Mouse (Mus musculus) liver, embryonic 11.5 days (tissue): ENCODE measurements at regions not wholly inside any gene's neighbourhood (a gene's known extent, or its start where the extent isn't known, plus 50 kb on each side); places are given as distances from the start of the nearest gene placed in this dataset.

Experiments used
- ATAC-seq: fragments of 200-750 bp; cut with Nextera tagmentation; replicated peaks from 2 replicates; pipeline ENCODE4 v1.8.0; 2017; ENCODE audit warnings: moderate number of reproducible peaks, mild to moderate bottlenecking, moderate TSS enrichment, moderate library complexity; ENCODE audit not compliant: low FRiP score
- DNase-seq: peaks from one replicate; pipeline ENCODE4 v3.0.0-alpha.2; 2017; ENCODE audit warnings: low spot score
- H3K27ac ChIP-seq: fragments of 300-500 bp; sonication (generic); 2 replicates; pipeline ENCODE4 v1.5.1; 2014; ENCODE audit warnings: mild to moderate bottlenecking, low read depth, low read length, control low read depth
- H3K27me3 ChIP-seq: fragments of 300-500 bp; sonication (generic); replicated peaks from 2 replicates; pipeline ENCODE4 v1.6.1; 2014; ENCODE audit warnings: low read length, mixed read lengths; ENCODE audit not compliant: control insufficient read depth, insufficient read depth
- H3K36me3 ChIP-seq: fragments of 300-500 bp; sonication (generic); 2 replicates; pipeline ENCODE4 v1.6.1; 2014; ENCODE audit warnings: mild to moderate bottlenecking, low read length, moderate library complexity, mixed read lengths; ENCODE audit not compliant: control insufficient read depth, insufficient read depth
- H3K4me1 ChIP-seq: fragments of 300-500 bp; sonication (generic); replicated peaks from 2 replicates; pipeline ENCODE4 v1.6.1; 2014; ENCODE audit warnings: low read length, mixed read lengths; ENCODE audit not compliant: control insufficient read depth, insufficient read depth
- H3K4me2 ChIP-seq: fragments of 300-500 bp; sonication (generic); 2 replicates; pipeline ENCODE4 v1.6.1; 2014; ENCODE audit warnings: mild to moderate bottlenecking, control low read depth, moderate library complexity
- H3K4me3 ChIP-seq: fragments of 300-500 bp; sonication (generic); 2 replicates; pipeline ENCODE4 v1.5.1; 2014; ENCODE audit warnings: low read depth, low read length, control low read depth
- H3K9ac ChIP-seq: fragments of 300-500 bp; sonication (generic); 2 replicates; pipeline ENCODE4 v1.6.1; 2014; ENCODE audit warnings: low read depth, low read length, control low read depth
- H3K9me3 ChIP-seq: fragments of 300-500 bp; sonication (generic); 2 replicates; pipeline ENCODE4 v1.6.1; 2016; ENCODE audit warnings: low read length, inconsistent platforms, mixed read lengths; ENCODE audit not compliant: control insufficient read depth
- WGBS: fragments of 180-500 bp; shearing (Covaris S2); extraction: QIAGEN DNeasy Blood & Tissue Kit; methylation state at CpG from one replicate; pipeline ENCODE4 v1.1.7; 2014; 5-methylcytosine and 5-hydroxymethylcytosine counted together

DNA sequence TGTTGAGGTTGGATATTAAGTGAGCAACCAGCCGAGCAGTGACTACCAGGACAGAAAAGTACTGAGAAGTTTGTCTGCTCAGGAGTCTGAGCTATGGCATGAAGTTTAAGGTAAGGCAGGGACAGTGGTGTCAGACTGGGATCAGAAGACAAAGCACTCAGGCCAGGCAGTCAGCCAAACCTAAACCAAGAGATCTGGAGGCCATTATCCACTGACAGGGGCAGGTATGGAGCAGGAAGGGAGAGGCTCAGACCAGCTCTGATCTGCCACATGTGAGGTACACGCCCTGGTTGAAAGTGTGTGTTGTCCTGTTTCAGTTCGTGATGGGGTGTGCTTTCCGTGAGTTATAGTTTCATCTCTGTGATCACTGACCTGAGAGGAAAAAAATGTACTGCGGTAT lies 437.2 kb upstream of the Trpc7 start:
- Histone ChIP-seq H3K4me3 (no peak overlapping the region), H3K9ac (no peak overlapping the region), H3K9me3 (no peaks in the 10 kb centered on the region), H3K36me3 (no peaks in the 10 kb centered on the region), H3K4me1 (no peaks in the 10 kb centered on the region), H3K27me3 (no peaks in the 10 kb centered on the region), H3K27ac (no peak overlapping the region), H3K4me2 (no peak overlapping the region)
- 75% methylated on average over 5 of the region's 5 CpGs for WGBS
- ATAC-seq: no peak
- no peak for DNase-seq

DNA sequence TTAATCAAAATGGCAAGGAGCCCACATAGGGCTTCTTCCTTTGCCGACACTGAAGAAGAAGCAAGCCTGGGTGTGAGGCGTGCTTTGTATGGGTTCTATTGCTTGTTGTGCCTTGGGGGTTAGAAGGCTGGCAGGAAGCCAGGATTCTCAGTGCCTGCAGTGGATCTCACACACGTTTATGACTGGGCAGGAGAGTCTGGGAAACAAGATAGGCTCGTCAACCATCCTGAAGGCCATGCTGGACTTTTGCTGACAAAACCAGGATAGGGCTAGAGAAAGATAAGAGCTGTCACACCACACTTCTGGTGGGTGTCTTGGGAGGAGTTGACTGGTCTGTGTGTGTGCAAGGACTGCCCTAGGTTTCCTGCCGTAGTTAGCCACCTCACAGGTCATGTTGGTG lies 436.1 kb upstream of the Trpc7 start:
- H3K27ac ChIP-seq: no peak overlapping the region
- no peaks in the 10 kb centered on the region for H3K27me3 ChIP-seq
- no peaks in the 10 kb centered on the region for H3K36me3 ChIP-seq
- H3K4me3 ChIP-seq: no peak overlapping the region
- H3K4me1 ChIP-seq: no peaks in the 10 kb centered on the region
- H3K4me2 ChIP-seq: no peak overlapping the region
- 42% methylated on average over 5 of the region's 5 CpGs for WGBS
- no peak for DNase-seq
- H3K9ac ChIP-seq: no peak overlapping the region
- ATAC-seq: no peak
- H3K9me3 ChIP-seq: no peaks in the 10 kb centered on the region

DNA sequence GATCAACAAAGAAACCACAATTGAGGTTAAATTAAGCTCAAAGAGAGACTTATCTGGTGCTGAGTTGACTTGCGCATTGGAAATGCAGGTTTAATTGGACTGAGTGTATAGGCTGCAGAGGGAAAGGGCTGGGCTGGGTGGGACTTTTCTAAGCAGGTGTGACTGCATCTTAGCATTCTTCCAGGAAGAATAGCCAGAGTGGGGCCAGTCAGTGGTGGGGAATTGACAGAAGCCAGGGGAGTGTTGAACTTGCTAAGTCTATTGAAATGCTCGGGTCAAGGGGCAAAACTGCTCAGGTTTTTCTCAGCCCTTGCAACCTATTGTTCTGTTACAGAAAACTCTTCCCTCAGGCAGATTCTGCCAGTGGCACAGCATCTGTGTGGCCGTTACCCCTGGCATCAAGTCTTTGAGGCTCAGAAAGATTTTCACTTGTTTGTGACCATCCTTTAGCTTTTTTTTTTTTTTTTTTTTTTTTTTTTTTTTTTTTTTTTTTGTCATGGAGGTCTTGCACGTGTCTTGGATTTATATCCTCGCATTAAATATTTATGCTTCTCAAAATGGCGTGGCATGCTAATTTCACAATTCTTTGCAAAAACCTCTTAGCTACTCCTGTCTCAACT lies 429.6 kb upstream of the Trpc7 start:
- no peak overlapping the region for H3K4me3 ChIP-seq
- H3K4me2 ChIP-seq: no peak overlapping the region
- 83% methylated on average over 6 of the region's 6 CpGs for WGBS
- H3K27ac ChIP-seq: no peak overlapping the region
- ATAC-seq (no peak), DNase-seq (no peak)
- H3K36me3 ChIP-seq: no peaks in the 10 kb centered on the region
- H3K4me1 ChIP-seq: no peaks in the 10 kb centered on the region
- no peaks in the 10 kb centered on the region for H3K27me3 ChIP-seq
- H3K9ac ChIP-seq: no peak overlapping the region
- no peaks in the 10 kb centered on the region for H3K9me3 ChIP-seq

DNA sequence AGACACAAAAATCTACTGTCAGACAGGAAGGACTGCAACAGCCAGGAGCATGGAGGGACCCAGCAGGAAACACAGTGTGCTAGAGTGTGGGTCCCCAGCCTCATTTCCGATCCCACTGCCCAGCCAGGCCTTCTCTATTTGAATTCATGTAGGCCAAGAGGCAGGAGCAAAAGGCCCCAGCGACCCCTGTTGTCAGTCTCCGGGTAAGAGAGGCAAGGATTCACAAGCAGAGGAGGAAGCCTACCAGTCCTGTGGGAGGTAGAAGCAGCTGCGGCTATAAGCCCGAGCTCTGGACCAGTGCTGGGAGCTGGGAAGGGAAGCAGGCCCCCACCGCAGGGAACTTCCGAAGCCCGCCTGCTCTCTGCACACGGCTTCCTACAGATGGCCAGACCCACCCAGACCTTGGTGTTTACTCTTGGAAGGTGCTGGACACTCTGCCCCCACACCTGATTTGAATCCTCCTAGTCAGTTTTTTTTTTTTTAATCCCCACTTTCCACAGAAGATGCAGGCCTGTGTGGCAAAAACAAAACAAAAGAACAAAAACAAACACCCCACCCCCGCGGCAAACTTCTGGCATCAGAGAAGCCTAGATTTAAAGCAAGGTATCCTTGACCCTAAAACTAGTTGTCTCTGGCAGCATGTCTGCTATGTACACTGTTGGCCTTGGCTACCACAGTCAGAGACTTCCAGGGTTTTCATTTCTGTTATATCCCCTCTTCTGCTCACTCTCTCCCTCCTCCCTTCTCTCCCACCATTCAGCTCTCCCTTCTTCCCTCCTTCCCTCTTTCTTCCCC lies 420.6 kb upstream of the Trpc7 start:
- DNase-seq (no peak), ATAC-seq (no peak)
- H3K9me3 ChIP-seq: no peaks in the 10 kb centered on the region
- H3K36me3 ChIP-seq: no peaks in the 10 kb centered on the region
- H3K27ac ChIP-seq: no peak overlapping the region
- 31% methylated on average over 11 of the region's 11 CpGs for WGBS
- H3K4me2 ChIP-seq: no peak overlapping the region
- H3K4me1 ChIP-seq: no peaks in the 10 kb centered on the region
- H3K4me3 ChIP-seq: no peak overlapping the region
- H3K27me3 ChIP-seq: no peaks in the 10 kb centered on the region
- H3K9ac ChIP-seq: no peak overlapping the region

DNA sequence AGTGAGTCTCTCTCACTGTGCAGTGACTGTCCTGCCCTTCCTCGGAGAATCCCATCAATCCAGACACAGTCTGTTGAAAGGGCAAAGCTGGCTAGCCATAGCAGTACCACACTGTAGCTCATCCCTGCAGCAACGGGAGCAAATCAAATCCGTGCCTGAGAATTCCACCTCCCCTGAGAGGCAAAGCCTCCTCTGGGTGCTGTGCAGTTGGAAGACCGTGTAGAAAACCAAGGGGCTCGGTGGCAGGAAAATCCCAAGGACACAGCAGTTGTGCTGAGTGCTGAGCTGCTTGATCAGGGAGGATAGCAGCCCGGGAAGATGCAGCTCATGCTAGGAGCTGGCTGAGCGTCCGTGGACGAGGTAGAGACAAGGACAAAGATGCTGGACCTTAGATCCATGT lies 418.7 kb upstream of the Trpc7 start:
- Histone ChIP-seq H3K27ac (no peak overlapping the region), H3K4me2 (no peak overlapping the region), H3K4me3 (no peak overlapping the region), H3K4me1 (no peaks in the 10 kb centered on the region), H3K9me3 (no peaks in the 10 kb centered on the region), H3K27me3 (no peaks in the 10 kb centered on the region), H3K9ac (no peak overlapping the region), H3K36me3 (no peaks in the 10 kb centered on the region)
- ATAC-seq: no peak
- DNase-seq: no peak
- WGBS: 51% methylated on average over 9 of the region's 9 CpGs

DNA sequence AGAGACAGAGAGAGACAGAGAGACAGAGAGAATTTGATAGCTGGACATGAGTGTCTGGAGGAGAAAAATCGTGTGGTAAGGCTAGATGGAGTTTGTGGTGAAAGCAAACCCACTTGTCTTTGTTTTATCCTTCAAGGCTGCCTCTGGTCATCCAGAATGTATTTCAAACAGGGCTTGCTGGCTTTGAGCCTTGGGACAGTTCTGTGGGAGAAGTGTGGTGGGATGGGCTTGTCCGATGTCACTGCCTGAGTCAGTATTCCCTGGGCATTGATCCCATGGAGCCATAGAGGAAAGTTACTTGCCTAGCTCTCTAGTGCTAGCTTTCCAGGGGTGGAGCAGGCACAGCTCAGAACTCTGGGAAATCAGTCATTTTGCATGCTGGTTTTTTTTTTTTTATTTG lies 417.9 kb upstream of the Trpc7 start:
- H3K9me3 ChIP-seq: no peaks in the 10 kb centered on the region
- H3K36me3 ChIP-seq: no peaks in the 10 kb centered on the region
- no peak overlapping the region for H3K9ac ChIP-seq
- DNase-seq (no peak), ATAC-seq (no peak)
- no peak overlapping the region for H3K4me3 ChIP-seq
- 45% methylated on average over 2 of the region's 2 CpGs for WGBS
- H3K27ac ChIP-seq: no peak overlapping the region
- no peaks in the 10 kb centered on the region for H3K27me3 ChIP-seq
- H3K4me2 ChIP-seq: no peak overlapping the region
- H3K4me1 ChIP-seq: no peaks in the 10 kb centered on the region

DNA sequence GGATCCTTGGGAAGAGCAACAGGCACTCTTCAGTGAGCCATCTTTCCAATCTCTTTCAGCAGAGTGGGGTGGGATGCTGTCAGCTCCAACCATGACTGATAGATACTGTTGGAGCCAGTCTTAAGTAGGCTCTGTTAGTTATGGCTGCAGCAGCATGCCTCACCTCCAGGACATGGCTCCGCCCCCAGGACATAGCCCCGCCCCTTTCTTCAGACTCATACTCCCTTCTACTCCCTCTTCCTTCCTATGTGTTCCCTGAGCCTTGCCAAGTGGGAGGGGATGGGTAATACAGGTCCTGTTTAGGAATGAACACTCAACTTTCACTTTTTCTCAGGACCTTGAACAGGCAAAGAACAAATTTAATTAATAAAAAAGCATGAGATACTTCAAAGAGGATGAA lies 415.4 kb upstream of the Trpc7 start:
- H3K4me3 ChIP-seq: no peak overlapping the region
- no peak for DNase-seq
- H3K4me1 ChIP-seq: no peaks in the 10 kb centered on the region
- WGBS: 46% methylated on average over 2 of the region's 2 CpGs
- no peak overlapping the region for H3K27ac ChIP-seq
- no peaks in the 10 kb centered on the region for H3K27me3 ChIP-seq
- ATAC-seq: no peak
- no peaks in the 10 kb centered on the region for H3K9me3 ChIP-seq
- H3K36me3 ChIP-seq: no peaks in the 10 kb centered on the region
- H3K4me2 ChIP-seq: no peak overlapping the region
- no peak overlapping the region for H3K9ac ChIP-seq

DNA sequence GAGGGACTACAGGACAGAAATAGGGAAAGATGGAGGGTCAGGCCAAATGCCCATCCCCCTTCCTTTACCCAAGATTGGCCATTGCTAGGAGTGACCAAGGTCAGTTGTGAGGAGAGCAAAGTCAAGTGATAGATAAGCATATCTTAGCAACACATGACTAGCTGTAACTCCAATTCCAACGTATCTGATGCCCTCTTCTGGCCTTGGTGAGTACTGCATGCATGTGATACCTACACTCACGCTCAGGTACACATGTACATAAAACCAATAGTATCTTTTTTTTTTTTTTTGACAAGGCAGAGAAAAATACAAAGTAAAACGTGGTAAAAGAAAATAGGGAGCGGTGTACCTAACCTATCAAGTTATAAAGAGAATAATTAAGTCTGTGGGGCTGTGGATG lies 413.8 kb upstream of the Trpc7 start:
- no peaks in the 10 kb centered on the region for H3K9me3 ChIP-seq
- WGBS: 84% methylated on average over 4 of the region's 4 CpGs
- no peaks in the 10 kb centered on the region for H3K27me3 ChIP-seq
- H3K27ac ChIP-seq: no peak overlapping the region
- ATAC-seq: no peak
- H3K4me1 ChIP-seq: no peaks in the 10 kb centered on the region
- H3K36me3 ChIP-seq: no peaks in the 10 kb centered on the region
- no peak overlapping the region for H3K4me2 ChIP-seq
- H3K4me3 ChIP-seq: no peak overlapping the region
- H3K9ac ChIP-seq: no peak overlapping the region
- DNase-seq: no peak
